Mouse (Mus musculus) limb, embryonic 14.5 days (tissue): ENCODE measurements around the gene Adgrf5. TPM values are rescaled to one million over a fixed set of nuclear protein-coding genes. Genes with fewer than 3 reads are reported as not detected.

Experiments
- ATAC-seq: fragments of 200-750 bp; cut with Nextera tagmentation; 2 replicates; pipeline ENCODE4 v1.8.0; 2017; ENCODE audit warnings: low read depth, moderate number of reproducible peaks, moderate TSS enrichment; ENCODE audit not compliant: low FRiP score
- DNase-seq: peaks from one replicate; pipeline ENCODE4 v3.0.0-alpha.2; 2015; ENCODE audit warnings: low spot score
- H3K27ac ChIP-seq: fragments of 300-500 bp; sonication (generic); replicated peaks from 2 replicates; pipeline ENCODE4 v1.5.1; 2014; ENCODE audit warnings: low read depth, mild to moderate bottlenecking, low read length, moderate library complexity, mixed read lengths
- H3K27me3 ChIP-seq: fragments of 300-500 bp; sonication (generic); 2 replicates; pipeline ENCODE4 v1.6.1; 2014; ENCODE audit warnings: low read length, mixed read lengths; ENCODE audit not compliant: control insufficient read depth, insufficient read depth
- H3K36me3 ChIP-seq: fragments of 300-500 bp; sonication (generic); 2 replicates; pipeline ENCODE4 v1.6.1; 2014; ENCODE audit warnings: mild to moderate bottlenecking, low read length, moderate library complexity, mixed read lengths; ENCODE audit not compliant: control insufficient read depth, insufficient read depth
- H3K4me1 ChIP-seq: fragments of 300-500 bp; sonication (generic); 2 replicates; pipeline ENCODE4 v1.6.1; 2014; ENCODE audit warnings: antibody characterized with exemption, low read length, mixed read lengths; ENCODE audit not compliant: control insufficient read depth, insufficient read depth
- H3K4me2 ChIP-seq: fragments of 300-500 bp; sonication (generic); replicated peaks from 2 replicates; pipeline ENCODE4 v1.6.1; 2014; ENCODE audit warnings: low read depth, mild to moderate bottlenecking, low read length, moderate library complexity; ENCODE audit not compliant: severe bottlenecking
- H3K4me3 ChIP-seq: fragments of 300-500 bp; sonication (generic); replicated peaks from 2 replicates; pipeline ENCODE4 v1.5.1; 2014; ENCODE audit warnings: low read length
- H3K9ac ChIP-seq: fragments of 300-500 bp; sonication (generic); 2 replicates; pipeline ENCODE4 v1.6.1; 2014; ENCODE audit warnings: mild to moderate bottlenecking, low read depth, low read length, moderate library complexity; ENCODE audit not compliant: severe bottlenecking
- H3K9me3 ChIP-seq: fragments of 300-500 bp; sonication (generic); 2 replicates; pipeline ENCODE4 v1.6.1; 2016; ENCODE audit warnings: low read length; ENCODE audit not compliant: control insufficient read depth
- POLR2A ChIP-seq: fragments of 200-500 bp; IDR thresholded peaks from 2 replicates; pipeline ENCODE4 v1.8.0; 2012; ENCODE audit warnings: inconsistent platforms, mild to moderate bottlenecking, moderate library complexity, borderline replicate concordance; ENCODE audit not compliant: insufficient read depth, insufficient read length; ENCODE audit errors: extremely low read depth
- WGBS: fragments of 180-500 bp; shearing (Covaris S2); extraction: QIAGEN DNeasy Blood & Tissue Kit; methylation state at CpG from one replicate; pipeline ENCODE4 v1.1.7; 2014; 5-methylcytosine and 5-hydroxymethylcytosine counted together
- polyA plus RNA-seq, 2 experiments: library from polyadenylated mRNA; depleted of rRNA in 1 of 2; stranded (reverse) in 1 of 2; unstranded in 1 of 2; fragments of >200 nt; fragmentation: Nextera tagmentation in 1 of 2; extraction: Ambion mirVana in 1 of 2; gene quantifications; 2 replicates each; pipeline versions ENCODE4 v1.2.1 to v1.2.3; 2012 to 2014

Gene Adgrf5
- polyA plus RNA-seq, 2 experiments, result 7.7 to 11.9 TPM

DNA sequence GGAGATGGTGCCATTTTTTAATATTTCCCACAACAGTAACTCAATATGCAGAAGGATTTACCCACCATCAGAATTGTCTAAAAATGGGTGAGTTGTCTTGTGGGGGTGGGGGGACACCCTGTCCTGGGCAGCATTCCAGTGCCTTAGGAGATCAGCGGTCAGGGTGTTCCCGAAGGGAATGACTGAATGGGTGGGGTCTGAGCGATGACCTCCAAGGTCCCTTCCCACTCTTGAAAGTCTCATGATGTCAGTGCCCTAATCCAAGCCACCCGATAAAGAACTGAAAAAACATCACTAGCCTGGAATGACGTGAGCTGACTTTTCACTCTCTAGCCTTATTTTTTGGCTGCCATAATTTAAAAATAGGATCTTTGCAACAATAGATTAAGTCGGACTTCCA lies 5.0 kb downstream of the Adgrf5 start:
- 87% methylated on average over 6 of the region's 6 CpGs for WGBS
- DNase-seq (no peak), ATAC-seq (no peak)
- no peaks in the 10 kb centered on the region for H3K36me3 ChIP-seq
- H3K9me3 ChIP-seq, result no peaks in the 10 kb centered on the region
- no peak overlapping the region for H3K9ac ChIP-seq
- TF ChIP-seq POLR2A, result no peak
- H3K4me3 ChIP-seq, result no peak overlapping the region
- no peaks in the 10 kb centered on the region for H3K27me3 ChIP-seq
- no peak overlapping the region for H3K27ac ChIP-seq
- peaks cover 2% of the 10 kb centered on the region; the same call in 1 of the 2 replicates for H3K4me1 ChIP-seq
- H3K4me2 ChIP-seq, result no peak overlapping the region

DNA sequence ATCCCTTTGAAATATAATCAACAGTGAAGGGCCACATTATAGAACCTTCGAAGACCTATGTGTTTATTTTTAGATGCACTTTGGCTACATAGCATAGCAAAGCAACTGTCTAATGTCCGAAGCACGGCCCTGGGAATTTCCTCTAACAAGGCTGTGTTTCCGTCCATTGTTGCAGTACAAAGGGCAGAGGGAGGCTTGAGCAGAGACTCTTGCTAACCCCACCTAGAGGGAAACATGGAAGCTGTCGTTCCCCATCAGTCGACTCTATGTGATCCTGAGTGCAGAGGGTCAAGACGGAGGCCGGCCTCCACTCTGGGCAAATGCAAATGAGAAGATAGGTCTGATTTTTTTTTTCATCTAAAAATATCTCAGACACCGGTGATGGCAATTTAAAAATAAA lies 6.2 kb downstream of the Adgrf5 start:
- 78% methylated on average over 9 of the region's 9 CpGs for WGBS
- Histone ChIP-seq H3K27ac (no peak overlapping the region), H3K9ac (no peak overlapping the region), H3K4me3 (no peak overlapping the region), H3K9me3 (no peaks in the 10 kb centered on the region), H3K4me2 (no peak overlapping the region), H3K27me3 (no peaks in the 10 kb centered on the region), H3K36me3 (no peaks in the 10 kb centered on the region), H3K4me1 (no peaks in the 10 kb centered on the region)
- DNase-seq, result no peak
- TF ChIP-seq POLR2A, result no peak
- no peak for ATAC-seq

DNA sequence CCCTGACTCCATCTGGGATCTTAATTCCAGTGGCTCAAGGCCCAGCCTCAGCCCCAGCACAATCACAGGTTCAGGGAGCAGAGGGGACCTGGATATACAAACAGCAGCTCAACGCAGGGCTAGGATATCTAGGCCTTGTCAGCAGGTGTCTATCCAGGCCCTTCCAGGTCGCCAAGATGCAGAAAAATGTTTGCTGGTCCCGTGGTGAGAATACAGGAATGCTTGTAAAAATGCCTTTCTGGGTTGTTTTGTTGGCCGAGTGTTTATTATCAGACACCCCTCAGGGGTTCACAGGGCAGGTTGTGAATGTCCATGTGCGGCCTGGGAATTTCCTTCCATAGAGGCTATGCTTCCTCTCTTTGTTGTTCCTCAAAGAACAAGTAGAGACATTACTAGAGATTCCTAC lies 7.9 kb downstream of the Adgrf5 start:
- no peak for TF ChIP-seq POLR2A
- DNase-seq (peak; percentile 27), ATAC-seq (no peak)
- H3K27me3 ChIP-seq, result no peaks in the 10 kb centered on the region
- no peaks in the 10 kb centered on the region for H3K4me1 ChIP-seq
- no peaks in the 10 kb centered on the region for H3K36me3 ChIP-seq
- H3K27ac ChIP-seq, result no peak overlapping the region
- H3K4me2 ChIP-seq, result no peak overlapping the region
- no peak overlapping the region for H3K4me3 ChIP-seq
- WGBS, result 21% methylated on average over 5 of the region's 5 CpGs
- H3K9me3 ChIP-seq, result no peaks in the 10 kb centered on the region
- H3K9ac ChIP-seq, result no peak overlapping the region

DNA sequence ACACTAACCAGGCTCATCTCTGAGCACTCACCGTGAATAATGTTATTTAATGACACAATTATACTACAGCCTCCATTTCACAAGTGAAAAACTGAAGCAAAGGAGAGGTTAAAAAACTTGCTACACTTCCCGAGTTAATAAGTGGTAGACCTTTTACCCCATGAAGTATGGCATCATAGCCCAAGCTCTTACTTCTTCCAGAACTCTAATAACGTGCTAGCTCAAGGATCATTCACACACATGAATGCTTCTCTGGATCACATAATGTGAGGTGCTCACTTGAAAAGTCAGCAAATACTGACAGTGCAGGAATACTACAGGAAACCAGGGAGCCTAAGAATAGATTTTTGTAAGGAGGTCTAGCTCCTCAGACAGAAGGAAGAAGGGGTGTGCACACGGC lies 12.4 kb downstream of the Adgrf5 start:
- Histone ChIP-seq H3K36me3 (no peaks in the 10 kb centered on the region), H3K27ac (no peak overlapping the region), H3K27me3 (no peaks in the 10 kb centered on the region), H3K4me2 (no peak overlapping the region), H3K9ac (no peak overlapping the region), H3K4me1 (no peaks in the 10 kb centered on the region), H3K9me3 (no peaks in the 10 kb centered on the region), H3K4me3 (no peak overlapping the region)
- WGBS, result 82% methylated on average over 4 of the region's 4 CpGs
- DNase-seq, result no peak
- no peak for TF ChIP-seq POLR2A
- ATAC-seq, result no peak

DNA sequence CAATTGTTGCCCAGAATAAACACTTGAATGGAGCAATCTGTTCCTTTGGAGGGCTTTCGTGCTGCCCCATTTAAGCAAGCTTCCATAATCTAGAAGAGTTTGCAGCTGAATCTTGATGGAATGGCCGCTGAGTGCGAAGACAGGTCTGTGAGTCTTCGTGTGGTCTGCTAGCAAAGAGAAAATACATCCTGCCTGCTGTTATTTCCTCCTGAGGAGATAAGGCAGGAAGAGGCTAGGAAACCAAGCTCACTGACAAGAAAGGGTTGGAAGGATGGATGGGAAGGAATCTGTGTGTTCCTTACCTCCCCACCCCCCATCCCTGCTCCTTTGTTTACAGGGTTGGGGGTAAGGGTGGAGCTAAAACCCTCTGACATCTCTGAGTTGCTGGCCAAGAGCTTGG lies 13.8 kb downstream of the Adgrf5 start:
- DNase-seq (no peak), ATAC-seq (no peak)
- Histone ChIP-seq H3K9ac (no peak overlapping the region), H3K36me3 (no peaks in the 10 kb centered on the region), H3K4me1 (no peaks in the 10 kb centered on the region), H3K27ac (no peak overlapping the region), H3K27me3 (no peaks in the 10 kb centered on the region), H3K4me2 (no peak overlapping the region), H3K9me3 (no peaks in the 10 kb centered on the region), H3K4me3 (no peak overlapping the region)
- no peak for TF ChIP-seq POLR2A
- WGBS, result 62% methylated on average over 4 of the region's 4 CpGs

DNA sequence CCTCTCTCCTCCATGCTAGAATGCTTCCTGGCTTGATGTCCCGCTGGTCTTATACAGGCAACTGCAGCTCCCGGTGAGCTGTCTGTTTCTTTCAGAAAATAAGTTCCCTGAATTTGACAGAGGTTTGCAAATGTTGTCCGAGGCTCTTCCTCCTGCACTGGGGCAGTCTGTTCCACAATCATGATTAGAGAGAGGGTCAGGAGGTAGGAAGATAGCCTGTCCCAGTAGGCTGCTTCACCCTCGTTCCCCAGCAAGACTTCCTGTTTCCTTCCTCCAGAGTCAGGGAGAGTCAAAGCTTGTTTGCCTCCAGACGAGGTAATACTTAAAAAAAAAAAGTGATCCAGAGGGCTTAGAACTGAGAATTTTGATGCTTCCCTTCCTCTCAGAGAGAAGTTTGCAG lies 16.3 kb downstream of the Adgrf5 start:
- WGBS, result 63% methylated on average over 5 of the region's 5 CpGs
- no peaks in the 10 kb centered on the region for H3K4me1 ChIP-seq
- H3K27ac ChIP-seq, result no peak overlapping the region
- TF ChIP-seq POLR2A, result no peak
- ATAC-seq (no peak), DNase-seq (no peak)
- no peak overlapping the region for H3K4me3 ChIP-seq
- no peak overlapping the region for H3K9ac ChIP-seq
- H3K9me3 ChIP-seq, result no peaks in the 10 kb centered on the region
- no peaks in the 10 kb centered on the region for H3K27me3 ChIP-seq
- H3K4me2 ChIP-seq, result no peak overlapping the region
- no peaks in the 10 kb centered on the region for H3K36me3 ChIP-seq
